8 mouse cellular contexts compared by ENCODE assay signal in genomic region chr1:168246968-168247724, GRCm38 (mm10).
A peak's percentile ranks its signal among the peaks of the same experiment; 100 is the strongest.
DNase-seq lines count a peak whose midpoint lies in the region; ATAC-seq and TF ChIP-seq lines count a peak whose summit lies in the region.

No protein-coding gene starts in this region.

- TF ChIP-seq CTCF in thymus, adult 2 months (IDR thresholded peaks at IDR 0.05; ENCODE audit: borderline replicate concordance, control insufficient read depth, extremely low read depth, insufficient read depth, low read length, poor library complexity), result no peak

- no peak for TF ChIP-seq POLR2A in thymus, adult 2 months (IDR thresholded peaks at IDR 0.05; ENCODE audit: control insufficient read depth, extremely low read depth, insufficient read depth, low read length, poor library complexity)

- 30% methylated on average over 10 of the region's 10 CpGs for WGBS in forebrain, embryonic 13.5 days
- 25% methylated on average over 10 of the region's 10 CpGs for WGBS in hindbrain, embryonic 16.5 days
- 61% methylated on average over 10 of the region's 10 CpGs for WGBS in midbrain, embryonic 12.5 days
- WGBS in thymus, adult 2 months, result 87% methylated on average over 10 of the region's 10 CpGs

- H3K4me2 ChIP-seq in forebrain, embryonic 13.5 days, result peak overlapping the region; percentile 46
- peak overlapping the region; percentile 5; the same call in 1 of the 2 replicates for H3K4me2 ChIP-seq in hindbrain, embryonic 16.5 days (ENCODE audit: low read length)
- no peak overlapping the region for H3K4me2 ChIP-seq in midbrain, embryonic 12.5 days (replicated peaks)

- no peak overlapping the region for H3K4me3 ChIP-seq in forebrain, embryonic 13.5 days
- no peak overlapping the region for H3K4me3 ChIP-seq in hindbrain, embryonic 16.5 days (ENCODE audit: low read length)
- H3K4me3 ChIP-seq in midbrain, embryonic 12.5 days, result no peak overlapping the region
- H3K4me3 ChIP-seq in thymus, adult 2 months (ENCODE audit: control insufficient read depth, insufficient read depth, low read length), result no peak overlapping the region

- DNase-seq in left cerebral cortex, postnatal 4 days, result peak; percentile 31
- DNase-seq in left cerebral cortex, postnatal 10 days (ENCODE audit: extremely low spot score in 1 of 2, low spot score in 2 of 2), result no peak
- no peak for DNase-seq in thymus, postnatal 4 days
- no peak for DNase-seq in thymus, adult 2 months

- no peaks in the 10 kb centered on the region for H3K36me3 ChIP-seq in forebrain, embryonic 13.5 days (ENCODE audit: poor library complexity, severe bottlenecking)
- H3K36me3 ChIP-seq in hindbrain, embryonic 16.5 days (ENCODE audit: control insufficient read depth, insufficient read depth, low read length), result no peaks in the 10 kb centered on the region
- H3K36me3 ChIP-seq in midbrain, embryonic 12.5 days, result no peaks in the 10 kb centered on the region
- H3K36me3 ChIP-seq in thymus, adult 2 months (ENCODE audit: control insufficient read depth, insufficient read depth, low read length), result no peaks in the 10 kb centered on the region

- no peak overlapping the region for H3K9ac ChIP-seq in forebrain, embryonic 13.5 days
- H3K9ac ChIP-seq in hindbrain, embryonic 16.5 days (ENCODE audit: low read depth, low read length), result no peak overlapping the region
- H3K9ac ChIP-seq in midbrain, embryonic 12.5 days (replicated peaks), result no peak overlapping the region

- no peaks in the 10 kb centered on the region for H3K27me3 ChIP-seq in forebrain, embryonic 13.5 days
- H3K27me3 ChIP-seq in hindbrain, embryonic 16.5 days (replicated peaks; ENCODE audit: control insufficient read depth, insufficient read depth, low read length), result no peaks in the 10 kb centered on the region
- no peaks in the 10 kb centered on the region; the same call in 1 of the 2 replicates for H3K27me3 ChIP-seq in midbrain, embryonic 12.5 days
- no peaks in the 10 kb centered on the region for H3K27me3 ChIP-seq in thymus, adult 2 months (ENCODE audit: control insufficient read depth, insufficient read depth, low read length)

- H3K27ac ChIP-seq in forebrain, embryonic 13.5 days, result peak overlapping the region; percentile 81
- peak overlapping the region; percentile 52 for H3K27ac ChIP-seq in hindbrain, embryonic 16.5 days (ENCODE audit: low read depth, low read length)
- peak overlapping the region; percentile 49; the same call in 1 of the 2 replicates for H3K27ac ChIP-seq in midbrain, embryonic 12.5 days (replicated peaks)
- no peak overlapping the region for H3K27ac ChIP-seq in thymus, adult 2 months (ENCODE audit: control insufficient read depth, insufficient read depth, low read length)

- intact Hi-C loops in left cerebral cortex, postnatal 4 days (cut with DNase I), result no loop called here
- intact Hi-C loops in left cerebral cortex, postnatal 10 days (cut with DNase I), result loop anchor here (10.0 kb wide), 1 partner anchor 178 kb away; no protein-coding TSS in a partner anchor

- no peaks in the 10 kb centered on the region for H3K9me3 ChIP-seq in forebrain, embryonic 13.5 days (replicated peaks)
- no peaks in the 10 kb centered on the region for H3K9me3 ChIP-seq in hindbrain, embryonic 16.5 days (ENCODE audit: control insufficient read depth, low read length)
- H3K9me3 ChIP-seq in midbrain, embryonic 12.5 days, result no peaks in the 10 kb centered on the region

- peak; percentile 60 for ATAC-seq in forebrain, embryonic 13.5 days
- ATAC-seq in hindbrain, embryonic 16.5 days, result no peak; the same call in 1 of the 2 replicates
- ATAC-seq in midbrain, embryonic 12.5 days (ENCODE audit: low FRiP score, low read depth), result no peak
- ATAC-seq in erythroblast, adult 5-6 weeks (replicated peaks; ENCODE audit: low FRiP score, poor library complexity, severe bottlenecking), result no peak

- H3K4me1 ChIP-seq in forebrain, embryonic 13.5 days, result peaks cover 78% of the 10 kb centered on the region
- H3K4me1 ChIP-seq in hindbrain, embryonic 16.5 days (ENCODE audit: control insufficient read depth, insufficient read depth, low read depth, low read length), result peaks cover 30% of the 10 kb centered on the region
- H3K4me1 ChIP-seq in midbrain, embryonic 12.5 days, result peaks cover 60% of the 10 kb centered on the region
- no peaks in the 10 kb centered on the region for H3K4me1 ChIP-seq in thymus, adult 2 months (replicated peaks; ENCODE audit: control insufficient read depth, insufficient read depth, low read length)
